Mouse (Mus musculus): ENCODE results near the gene Fbn1.

Gene Fbn1

GRCm38 (mm10) chr2:125292616-125293015 is 215.2 kb downstream of the Fbn1 start:
- WGBS: 96% methylated on average over 7 of the region's 7 CpGs

DNA sequence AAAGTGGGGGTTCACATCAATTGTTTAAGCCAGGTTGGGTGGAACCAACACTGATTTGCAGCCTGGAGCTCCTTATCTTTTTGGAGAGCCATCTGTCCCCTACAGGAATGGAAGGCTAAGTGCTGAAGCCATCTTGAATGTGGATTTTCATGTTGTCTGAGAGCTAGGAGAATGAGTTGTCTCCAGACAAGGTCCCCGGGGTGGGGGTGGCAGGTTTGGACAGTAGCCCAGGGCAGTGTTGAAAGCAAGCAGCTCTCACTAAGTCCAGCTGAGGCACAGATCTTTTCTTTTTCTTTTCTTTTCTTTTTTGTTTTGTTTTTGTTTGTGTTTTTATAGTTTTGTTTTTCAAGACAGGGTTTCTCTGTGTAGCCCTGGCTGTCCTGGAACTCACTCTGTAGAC is 216.7 kb downstream of the Fbn1 start:
- 53% methylated on average over 1 of the region's 1 CpGs for WGBS

DNA sequence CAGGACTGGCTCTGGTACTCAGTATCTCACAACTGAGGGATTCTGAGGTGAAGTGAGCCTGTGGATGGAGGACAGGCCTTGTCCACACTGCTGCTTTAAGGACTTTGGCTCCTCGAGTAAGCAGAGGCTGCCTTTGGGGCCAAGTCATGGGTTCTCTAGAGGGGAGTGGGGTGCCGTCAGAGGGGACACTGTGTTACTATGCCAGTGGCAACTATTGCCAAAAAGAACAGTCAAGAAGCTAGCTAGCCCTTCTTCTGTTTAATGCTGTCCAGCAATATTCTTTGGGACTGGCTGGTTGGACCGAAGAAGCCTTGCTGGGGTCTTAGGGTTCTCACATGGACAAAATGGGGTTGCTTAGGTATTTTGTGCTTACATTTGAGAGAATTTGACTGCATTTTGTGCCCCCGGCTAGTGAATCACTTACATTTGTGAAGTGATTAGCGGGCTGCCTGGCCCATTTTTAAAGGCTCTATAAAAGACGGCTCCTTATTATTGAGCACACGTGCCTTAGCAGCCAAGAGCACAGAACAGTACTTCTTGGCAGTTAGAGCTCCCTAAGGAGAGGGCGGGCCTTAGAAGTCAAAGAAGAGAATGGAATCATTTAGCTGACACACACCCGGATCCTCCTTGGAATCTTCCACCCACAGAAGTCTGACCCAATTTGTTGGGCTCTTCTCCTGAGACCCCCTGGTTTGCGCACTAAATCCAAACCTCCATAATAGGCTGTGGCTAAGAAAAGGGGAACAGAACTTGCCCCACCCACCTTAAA is 217.4 kb downstream of the Fbn1 start:
- WGBS: 65% methylated on average over 10 of the region's 10 CpGs

GRCm38 (mm10) chr2:125285777-125286176 is 222.0 kb downstream of the Fbn1 start:
- 61% methylated on average over 4 of the region's 4 CpGs for WGBS

- 66% methylated on average over 14 of the region's 14 CpGs for WGBS
These were observed 225.2 kb downstream of the Fbn1 start for GRCm38 (mm10) chr2:125282334-125283206.

DNA sequence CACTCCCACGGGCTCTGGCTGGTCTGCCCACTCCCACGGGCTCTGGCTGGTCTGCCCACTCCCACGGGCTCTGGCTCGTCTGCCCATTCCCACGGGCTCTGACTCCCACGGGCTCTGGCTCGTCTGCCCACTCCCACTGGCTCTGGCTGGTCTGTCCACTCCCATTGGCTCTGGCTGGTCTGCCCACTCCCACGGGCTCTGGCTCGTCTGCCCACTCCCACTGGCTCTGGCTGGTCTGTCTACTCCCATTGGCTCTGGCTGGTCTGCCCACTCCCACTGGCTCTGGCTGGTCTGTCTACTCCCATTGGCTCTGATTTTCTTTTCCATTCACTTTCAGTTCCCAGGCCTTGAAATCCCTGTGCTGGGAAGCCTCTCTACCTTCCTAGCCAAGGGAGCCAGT is 227.8 kb downstream of the Fbn1 start:
- 60% methylated on average over 9 of the region's 9 CpGs for WGBS

DNA sequence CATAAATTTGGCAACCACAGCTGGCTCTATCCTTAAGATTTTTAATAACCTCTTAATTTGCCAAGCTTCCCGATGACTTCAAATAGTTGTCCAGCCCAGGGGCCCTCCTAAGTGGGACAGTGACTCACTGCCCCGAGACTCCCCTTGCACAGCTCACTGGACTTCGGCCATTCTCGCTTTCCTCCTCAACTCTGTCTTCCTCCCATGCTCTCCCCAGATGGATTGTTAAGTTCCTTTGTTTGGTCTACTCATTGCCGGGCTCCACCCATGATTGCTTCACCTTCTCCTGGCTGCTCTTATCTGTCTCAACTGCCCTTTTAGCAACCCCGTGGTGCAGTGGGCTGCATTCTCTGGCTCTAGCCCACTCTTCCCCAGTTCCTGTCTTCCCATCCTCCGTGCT is 229.3 kb downstream of the Fbn1 start:
- WGBS: 82% methylated on average over 7 of the region's 7 CpGs

- 91% methylated on average over 5 of the region's 5 CpGs for WGBS
These were observed 231.1 kb downstream of the Fbn1 start for GRCm38 (mm10) chr2:125276692-125277091.

DNA sequence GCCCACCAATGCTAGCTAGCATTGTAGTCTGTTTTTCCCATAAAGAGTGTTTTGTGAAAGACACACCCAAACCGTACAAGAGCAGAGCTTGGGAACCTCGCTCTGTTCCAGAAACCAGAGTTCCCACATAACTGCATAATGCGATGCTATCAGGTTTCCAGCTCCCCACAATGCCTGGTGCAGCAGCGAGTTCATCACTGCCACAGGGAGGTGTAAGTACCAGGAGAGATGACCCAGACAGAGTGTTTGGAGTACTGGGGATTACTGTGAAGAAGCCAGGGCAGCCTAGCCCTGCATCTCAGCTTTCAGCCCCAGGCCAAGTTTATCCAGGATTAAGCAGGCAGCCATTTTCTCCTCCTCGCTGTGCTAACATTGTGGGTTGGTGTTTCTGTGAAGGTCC is 232.2 kb downstream of the Fbn1 start:
- 86% methylated on average over 5 of the region's 5 CpGs for WGBS

GRCm38 (mm10) chr2:125268876-125269275 is 238.9 kb downstream of the Fbn1 start:
- 58% methylated on average over 1 of the region's 1 CpGs for WGBS

- 30% methylated on average over 9 of the region's 9 CpGs for WGBS
These were observed 244.0 kb downstream of the Fbn1 start for GRCm38 (mm10) chr2:125263753-125264152.

DNA sequence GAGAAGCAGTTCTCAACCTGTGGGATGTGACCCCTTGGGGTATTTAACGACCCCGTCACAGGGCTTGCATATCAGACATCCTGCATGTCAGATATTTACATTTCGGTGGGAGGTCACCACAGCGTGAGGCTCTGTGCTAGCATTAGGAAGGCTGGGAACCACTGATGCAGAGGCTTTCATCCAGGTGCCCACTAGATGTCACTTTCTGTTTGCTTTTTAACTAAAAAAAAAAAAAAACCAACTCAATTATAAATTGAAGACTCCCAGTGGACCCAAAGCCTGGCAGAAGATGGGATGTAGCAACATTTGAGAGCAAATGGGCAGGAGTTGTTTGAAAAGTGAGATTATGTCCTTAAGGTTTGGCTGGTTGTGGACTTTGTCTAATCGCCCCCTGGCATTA is 244.7 kb downstream of the Fbn1 start:
- WGBS: 29% methylated on average over 5 of the region's 5 CpGs

DNA sequence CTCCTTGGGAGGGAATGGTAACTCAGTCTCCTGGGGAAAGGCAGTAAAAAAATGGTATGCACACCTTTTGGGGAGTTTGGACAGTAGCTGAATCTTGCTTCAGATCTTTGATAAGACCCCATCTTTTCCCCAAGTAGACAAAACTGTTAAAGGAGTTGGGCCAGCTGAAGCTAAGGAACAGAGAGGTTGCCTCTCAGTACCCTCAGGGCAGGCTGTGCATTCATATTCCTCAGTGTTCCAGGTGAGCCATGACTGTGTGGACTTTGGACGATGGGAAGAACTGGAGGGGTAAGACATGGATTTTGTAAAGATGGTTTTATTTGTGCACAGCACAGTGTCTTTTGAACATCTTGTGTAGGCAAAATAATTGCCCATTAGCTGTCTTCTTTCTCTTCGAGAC is 247.5 kb downstream of the Fbn1 start:
- WGBS: 74% methylated on average over 2 of the region's 2 CpGs

- 86% methylated on average over 14 of the region's 14 CpGs for WGBS
These were observed 248.3 kb downstream of the Fbn1 start for GRCm38 (mm10) chr2:125259230-125260120.

DNA sequence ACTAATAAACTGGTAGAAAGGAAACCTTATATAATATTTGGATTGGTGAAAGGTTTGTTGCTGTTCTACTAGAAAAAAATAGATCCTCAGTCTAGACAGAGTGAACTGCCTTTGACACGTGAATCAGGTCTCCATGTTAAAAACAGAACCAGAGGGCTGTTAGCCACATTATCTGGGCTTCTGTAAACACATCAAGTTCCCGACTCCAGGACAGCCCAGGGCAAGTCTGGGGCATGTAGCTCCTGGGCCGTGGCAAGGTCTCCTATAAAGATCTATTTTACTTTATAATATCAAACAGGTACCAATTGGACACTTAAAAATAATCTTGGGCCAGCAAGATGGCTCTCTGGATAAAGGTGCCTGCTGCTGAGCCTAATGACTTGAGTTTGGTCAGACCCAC is 251.9 kb downstream of the Fbn1 start:
- 85% methylated on average over 3 of the region's 3 CpGs for WGBS

DNA sequence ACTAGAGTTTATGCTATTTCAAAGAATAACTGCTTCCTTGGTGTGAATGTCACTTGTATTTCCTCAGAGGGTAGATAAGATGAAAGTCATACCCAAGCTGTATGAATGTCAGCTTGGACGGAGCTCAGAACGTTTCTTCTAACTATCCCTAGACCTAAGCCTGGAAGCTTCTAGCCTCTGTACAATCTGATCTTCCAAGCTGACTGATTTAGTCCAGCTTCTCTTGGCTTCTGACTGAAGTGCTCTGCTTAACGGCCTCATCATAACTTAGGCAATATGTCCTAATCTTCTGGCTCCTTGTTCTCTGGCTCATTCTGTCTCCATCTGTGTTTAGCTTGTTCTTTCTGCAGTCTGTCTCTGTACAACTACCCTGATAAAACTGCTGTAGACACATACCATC is 253.2 kb downstream of the Fbn1 start:
- WGBS: 91% methylated on average over 3 of the region's 3 CpGs

- WGBS: 96% methylated on average over 6 of the region's 6 CpGs
These were observed 254.1 kb downstream of the Fbn1 start for GRCm38 (mm10) chr2:125253699-125254098.

- 54% methylated on average over 2 of the region's 2 CpGs for WGBS
These were observed 255.5 kb downstream of the Fbn1 start for GRCm38 (mm10) chr2:125252275-125252674.

DNA sequence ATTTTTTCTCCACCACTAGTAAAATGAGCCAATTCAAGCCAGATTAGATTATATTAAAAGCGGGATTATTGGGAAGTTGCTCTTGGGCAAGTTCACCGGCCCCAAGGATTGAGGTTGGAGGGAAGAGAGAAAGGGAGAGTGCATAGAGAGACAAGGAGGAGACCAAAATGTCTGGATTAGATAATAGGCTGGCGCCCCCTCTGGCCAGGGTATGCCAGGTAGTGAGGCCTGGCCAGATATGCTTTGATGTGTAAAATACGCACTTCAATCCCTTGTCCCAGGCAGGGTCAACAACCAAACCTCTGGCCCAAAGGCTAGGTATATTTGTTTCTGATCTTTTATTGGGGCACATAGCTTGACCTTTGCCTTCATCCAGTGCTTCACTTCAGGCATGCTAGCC is 256.0 kb downstream of the Fbn1 start:
- WGBS: 90% methylated on average over 4 of the region's 4 CpGs

Data from cerebral cortex, adult 2 months (tissue).